Mouse (Mus musculus) olfactory bulb, adult 2 months (tissue): ENCODE results near the gene Bdnf.

Source experiments
- CTCF ChIP-seq: fragments of 200-500 bp; IDR thresholded peaks from 2 replicates; pipeline ENCODE4 v1.5.1; 2012; ENCODE audit warnings: low read depth, mild to moderate bottlenecking, low read length, moderate library complexity; ENCODE audit not compliant: insufficient read depth
- POLR2A ChIP-seq: fragments of 200-500 bp; IDR thresholded peaks from 2 replicates; pipeline ENCODE4 v1.6.1; 2012; ENCODE audit warnings: mild to moderate bottlenecking, low read depth, low read length, moderate library complexity; ENCODE audit not compliant: insufficient read depth

GRCm38 (mm10) chr2:109734228-109734627 is 59.7 kb downstream of the Bdnf start:
- no peak for TF ChIP-seq POLR2A
- TF ChIP-seq CTCF, result no peak
